Mouse (Mus musculus): ENCODE measurements at regions not wholly inside any gene's neighbourhood (a gene's known extent, or its start where the extent isn't known, plus 50 kb on each side); places are given as distances from the start of the nearest gene placed in this dataset.
A peak's percentile ranks its signal among the peaks of the same experiment; 100 is the strongest.

GRCm38 (mm10) chr6:31995977-31996376 is 54.1 kb upstream of the 1700012A03Rik start:
- no peak for DNase-seq (ENCODE audit: low spot score)

GRCm38 (mm10) chr6:31995249-31995648 is 54.8 kb upstream of the 1700012A03Rik start:
- no peak for DNase-seq (ENCODE audit: low spot score)

GRCm38 (mm10) chr6:31985698-31986097 is 64.3 kb upstream of the 1700012A03Rik start:
- no peak for DNase-seq (ENCODE audit: low spot score)

GRCm38 (mm10) chr6:31976705-31977104 is 73.3 kb upstream of the 1700012A03Rik start:
- no peak for DNase-seq (ENCODE audit: low spot score)

- no peak for DNase-seq (ENCODE audit: low spot score)
These were observed 102.0 kb upstream of the 1700012A03Rik start for GRCm38 (mm10) chr6:31948063-31948481.

- no peak for DNase-seq (ENCODE audit: low spot score)
These were observed 103.5 kb upstream of the 1700012A03Rik start for GRCm38 (mm10) chr6:31946572-31946971.

- DNase-seq (ENCODE audit: low spot score), result no peak
These were observed 104.7 kb upstream of the 1700012A03Rik start for GRCm38 (mm10) chr6:31945347-31945746.

- no peak for DNase-seq (ENCODE audit: low spot score)
These were observed 105.5 kb upstream of the 1700012A03Rik start for GRCm38 (mm10) chr6:31944546-31944945.

- DNase-seq (ENCODE audit: low spot score), result no peak
These were observed 107.3 kb upstream of the 1700012A03Rik start for GRCm38 (mm10) chr6:31942696-31943095.

- peak; percentile 79 for DNase-seq (ENCODE audit: low spot score)
These were observed 111.7 kb upstream of the 1700012A03Rik start for GRCm38 (mm10) chr6:31938216-31938814.

- no peak for DNase-seq (ENCODE audit: low spot score)
These were observed 112.9 kb upstream of the 1700012A03Rik start for GRCm38 (mm10) chr6:31937146-31937545.

GRCm38 (mm10) chr6:31934826-31935225 is 115.2 kb upstream of the 1700012A03Rik start:
- DNase-seq (ENCODE audit: low spot score), result no peak

- no peak for DNase-seq (ENCODE audit: low spot score)
These were observed 116.1 kb upstream of the 1700012A03Rik start for GRCm38 (mm10) chr6:31933956-31934355.

GRCm38 (mm10) chr6:31933364-31933763 is 116.7 kb upstream of the 1700012A03Rik start:
- no peak for DNase-seq (ENCODE audit: low spot score)

GRCm38 (mm10) chr6:31931116-31931515 is 118.9 kb upstream of the 1700012A03Rik start:
- no peak for DNase-seq (ENCODE audit: low spot score)

- DNase-seq (ENCODE audit: low spot score), result no peak
These were observed 120.9 kb upstream of the 1700012A03Rik start for GRCm38 (mm10) chr6:31929165-31929564.

GRCm38 (mm10) chr6:31927181-31927580 is 122.9 kb upstream of the 1700012A03Rik start:
- peak; percentile 38 for DNase-seq (ENCODE audit: low spot score)

GRCm38 (mm10) chr6:31924669-31925046 is 125.4 kb upstream of the 1700012A03Rik start:
- DNase-seq (ENCODE audit: low spot score), result no peak

GRCm38 (mm10) chr6:31923951-31924668 is 125.9 kb upstream of the 1700012A03Rik start:
- DNase-seq (ENCODE audit: low spot score), result no peak

- no peak for DNase-seq (ENCODE audit: low spot score)
These were observed 128.4 kb upstream of the 1700012A03Rik start for GRCm38 (mm10) chr6:31921561-31922152.

- no peak for DNase-seq (ENCODE audit: low spot score)
These were observed 132.5 kb upstream of the 1700012A03Rik start for GRCm38 (mm10) chr6:31917411-31918131.

GRCm38 (mm10) chr6:31901791-31902190 is 148.3 kb upstream of the 1700012A03Rik start:
- no peak for DNase-seq (ENCODE audit: low spot score)

GRCm38 (mm10) chr6:31899055-31899454 is 151.0 kb upstream of the 1700012A03Rik start:
- no peak for DNase-seq (ENCODE audit: low spot score)
